Mouse (Mus musculus) spleen, adult 2 months (tissue): ENCODE results near the gene Npb. TPM values are rescaled to one million over a fixed set of nuclear protein-coding genes. Genes with fewer than 3 reads are reported as not detected.
A peak's percentile ranks its signal among the peaks of the same experiment; 100 is the strongest.

Source experiments
- DNase-seq, 2 experiments: peaks; one replicate each; pipeline versions ENCODE4 v3.0.0 to v3.0.0-alpha.2; 2012 to 2021; ENCODE audit warnings: low spot score in 2 of 2, low read depth in 1 of 2
- H3K27ac ChIP-seq: fragments of 200-500 bp; 2 replicates; pipeline ENCODE4 v1.5.1; 2012; ENCODE audit warnings: low read length, inconsistent platforms; ENCODE audit not compliant: insufficient read depth
- H3K27me3 ChIP-seq: fragments of 200-500 bp; 2 replicates; pipeline ENCODE4 v1.6.1; 2012; ENCODE audit warnings: mild to moderate bottlenecking, moderate library complexity, low read length, inconsistent platforms; ENCODE audit not compliant: control insufficient read depth, insufficient read depth
- H3K36me3 ChIP-seq: fragments of 200-500 bp; 2 replicates; pipeline ENCODE4 v1.6.1; 2012; ENCODE audit warnings: mild to moderate bottlenecking, low read length, inconsistent platforms; ENCODE audit not compliant: control insufficient read depth, insufficient read depth
- H3K4me1 ChIP-seq: fragments of 200-500 bp; 2 replicates; pipeline ENCODE4 v1.6.1; 2011; ENCODE audit warnings: inconsistent platforms; ENCODE audit not compliant: control insufficient read depth, insufficient read depth, insufficient read length
- H3K4me3 ChIP-seq: fragments of 200-500 bp; 2 replicates; pipeline ENCODE4 v1.5.1; 2011; ENCODE audit warnings: mild to moderate bottlenecking, inconsistent platforms; ENCODE audit not compliant: insufficient read depth, insufficient read length; ENCODE audit errors: extremely low read depth
- CTCF ChIP-seq: fragments of 200-500 bp; IDR thresholded peaks from 2 replicates; pipeline ENCODE4 v1.5.1; 2011; ENCODE audit warnings: mild to moderate bottlenecking, inconsistent platforms; ENCODE audit not compliant: insufficient read depth, insufficient read length, insufficient replicate concordance; ENCODE audit errors: extremely low read depth
- POLR2A ChIP-seq: fragments of 200-500 bp; IDR thresholded peaks from 2 replicates; pipeline ENCODE4 v1.6.1; 2011; ENCODE audit warnings: low read depth, low read length, inconsistent platforms
- WGBS: fragments of 180-500 bp; shearing (Covaris S2); methylation state at CpG from one replicate; pipeline ENCODE4 v1.1.7; 2018; 5-methylcytosine and 5-hydroxymethylcytosine counted together
- polyA plus RNA-seq: library from polyadenylated mRNA; depleted of rRNA; stranded (reverse); fragments of >200 nt; gene quantifications from 2 replicates; pipeline ENCODE4 v1.2.3, GENCODE M21; 2012

The Npb gene
- polyA plus RNA-seq, 1 experiment, result 4.4 TPM

GRCm38 (mm10) chr11:120629911-120630310 is 21.6 kb downstream of the Npb start:
- DNase-seq, result no peak
- H3K36me3 ChIP-seq, result 0 out of 2 replicates have a peak, but pooled peaks cover 1% of the 10 kb centered on the region
- no peaks in the 10 kb centered on the region for H3K27me3 ChIP-seq
- WGBS, result 13% methylated on average over 7 of the region's 7 CpGs
- peak overlapping the region; percentile 56 for H3K4me3 ChIP-seq
- H3K27ac ChIP-seq, result peak overlapping the region; percentile 80
- H3K4me1 ChIP-seq, result peaks cover 51% of the 10 kb centered on the region
- TF ChIP-seq CTCF, result no peak
- TF ChIP-seq POLR2A, result no peak

GRCm38 (mm10) chr11:120630401-120630871 is 22.2 kb downstream of the Npb start:
- no peak for DNase-seq

GRCm38 (mm10) chr11:120630881-120631725 is 22.8 kb downstream of the Npb start:
- no peaks in the 10 kb centered on the region for H3K27me3 ChIP-seq
- 11% methylated on average over 7 of the region's 7 CpGs for WGBS
- TF ChIP-seq CTCF, result no peak
- TF ChIP-seq POLR2A, result no peak
- peak overlapping the region; percentile 80 for H3K27ac ChIP-seq
- H3K4me1 ChIP-seq, result peaks cover 45% of the 10 kb centered on the region
- no peak for DNase-seq
- no peak overlapping the region for H3K4me3 ChIP-seq
- 0 out of 2 replicates have a peak, but pooled peaks cover 1% of the 10 kb centered on the region for H3K36me3 ChIP-seq

More at GRCm38 (mm10) chr11:120630401-120630871, 22.2 kb downstream of the Npb start:
- Histone ChIP-seq H3K27me3 (no peaks in the 10 kb centered on the region), H3K36me3 (0 out of 2 replicates have a peak, but pooled peaks cover 1% of the 10 kb centered on the region), H3K4me1 (peaks cover 47% of the 10 kb centered on the region), H3K27ac (peak overlapping the region; percentile 80), H3K4me3 (no peak overlapping the region)
- TF ChIP-seq CTCF, result no peak
- no peak for TF ChIP-seq POLR2A
- WGBS, result 28% methylated on average over 5 of the region's 5 CpGs

DNA sequence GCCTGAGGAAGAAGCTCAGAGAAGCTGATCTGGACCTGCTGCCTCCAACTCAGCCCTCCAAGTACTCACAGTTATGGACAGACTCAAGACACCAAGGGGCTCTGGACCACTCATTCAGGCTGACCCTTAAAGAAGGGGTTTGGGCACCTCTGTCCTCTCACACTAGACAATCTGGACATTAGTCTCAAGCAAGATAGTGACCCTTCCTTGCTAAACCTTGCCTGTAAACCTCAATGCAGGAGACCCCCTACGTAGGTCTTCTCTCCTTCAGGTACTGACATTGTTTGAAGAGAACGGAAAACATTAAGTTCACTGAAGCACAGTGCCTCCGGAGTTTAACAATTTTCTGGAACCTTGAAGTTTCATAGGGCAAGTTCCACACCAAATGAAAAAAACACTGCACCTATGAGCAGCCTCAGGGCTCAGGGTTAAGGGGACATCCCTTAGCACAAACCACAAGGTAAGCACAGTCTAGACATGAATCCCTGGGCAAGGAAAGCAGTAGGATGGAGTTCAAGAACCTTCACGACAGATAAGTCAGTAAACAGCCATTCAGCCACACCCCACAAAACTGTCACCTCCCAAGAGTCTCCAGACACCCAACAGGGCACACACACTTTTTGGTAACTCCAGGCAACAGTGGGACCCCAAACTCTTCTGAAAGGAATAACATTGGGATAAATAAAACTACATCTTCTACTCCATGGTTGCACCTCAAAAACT is 23.6 kb downstream of the Npb start:
- Histone ChIP-seq H3K27me3 (no peaks in the 10 kb centered on the region), H3K27ac (peak overlapping the region; percentile 80; the same call in 1 of the 2 replicates), H3K4me3 (peak overlapping the region; percentile 69; the same call in 1 of the 2 replicates), H3K4me1 (peaks cover 45% of the 10 kb centered on the region), H3K36me3 (0 out of 2 replicates have a peak, but pooled peaks cover 1% of the 10 kb centered on the region)
- 32% methylated on average over 4 of the region's 4 CpGs for WGBS
- DNase-seq, result no peak
- TF ChIP-seq POLR2A (no peak), CTCF (no peak)

DNA sequence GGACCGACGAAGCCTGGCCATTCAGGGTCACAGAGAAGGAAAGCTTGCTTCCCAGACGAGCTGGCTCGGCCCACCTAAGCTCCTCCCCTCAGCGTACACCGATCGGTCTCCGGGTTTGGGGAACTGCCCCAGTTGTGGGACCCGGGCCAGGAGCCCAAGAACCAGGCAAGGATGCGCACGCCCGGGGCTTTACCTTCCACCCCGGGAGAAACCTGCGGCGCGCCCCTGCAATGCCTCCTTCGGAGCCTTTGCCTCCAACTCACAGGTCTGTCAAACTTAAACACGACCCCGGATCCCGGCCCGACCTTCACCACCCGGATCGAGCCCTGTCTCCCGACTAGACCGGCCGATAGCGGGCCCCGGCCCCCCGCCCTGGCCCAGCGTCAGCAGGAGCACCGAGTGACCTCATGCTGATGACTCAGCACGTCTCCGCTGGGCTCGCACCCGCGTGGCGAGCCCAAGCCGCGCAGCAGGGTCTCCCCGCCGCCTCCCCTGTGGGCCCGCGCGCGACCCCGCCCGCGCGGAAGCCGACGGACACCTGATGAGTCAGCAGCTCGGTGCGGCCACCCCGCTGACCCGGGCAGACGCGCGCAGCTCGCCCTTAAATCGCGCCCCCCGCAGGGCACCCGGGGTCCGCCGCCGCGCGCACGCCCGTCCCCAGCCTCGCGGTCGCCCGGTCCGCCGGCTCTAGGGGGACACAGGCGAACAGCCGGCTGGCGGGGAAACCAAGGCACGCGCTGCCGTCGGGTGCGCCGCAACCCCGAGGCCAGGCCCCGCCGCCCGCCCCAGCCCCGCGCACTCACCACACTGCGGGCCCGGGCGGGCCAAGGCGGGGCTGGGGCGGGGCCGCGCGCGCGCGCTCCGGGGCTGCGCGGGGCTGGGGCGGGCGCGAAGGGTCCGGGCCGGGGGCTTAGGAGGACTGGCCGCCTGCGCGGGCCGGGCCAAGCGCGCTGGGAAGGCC is 24.6 kb downstream of the Npb start:
- Histone ChIP-seq H3K4me1 (peaks cover 39% of the 10 kb centered on the region), H3K27me3 (no peaks in the 10 kb centered on the region), H3K27ac (peak overlapping the region; percentile 50), H3K36me3 (0 out of 2 replicates have a peak, but pooled peaks cover 1% of the 10 kb centered on the region), H3K4me3 (peak overlapping the region; percentile 69)
- WGBS, result under 1% methylated on average over 83 of the region's 116 CpGs
- TF ChIP-seq POLR2A, result no peak
- no peak for TF ChIP-seq CTCF
- DNase-seq, result peak in 1 of 2 experiments; percentile 56
